Mouse (Mus musculus) midbrain, postnatal 0 days (tissue): ENCODE results near the gene Smad3. TPM values are rescaled to one million over a fixed set of nuclear protein-coding genes. Genes with fewer than 3 reads are reported as not detected.

Source experiments
- ATAC-seq: fragments of 200-750 bp; cut with Nextera tagmentation; 2 replicates; pipeline ENCODE4 v1.8.0; 2017; ENCODE audit warnings: moderate number of reproducible peaks, mild to moderate bottlenecking, moderate TSS enrichment, moderate library complexity; ENCODE audit not compliant: low FRiP score
- DNase-seq: peaks from one replicate; pipeline ENCODE4 v3.0.0-alpha.2; 2015; ENCODE audit warnings: low spot score
- H3K27ac ChIP-seq: fragments of 300-500 bp; sonication (generic); 2 replicates; pipeline ENCODE4 v1.5.1; 2014; ENCODE audit warnings: low read depth, mild to moderate bottlenecking, low read length, mixed read lengths
- H3K27me3 ChIP-seq: fragments of 300-500 bp; sonication (generic); 2 replicates; pipeline ENCODE4 v1.6.1; 2014; ENCODE audit warnings: low read length, control low read depth, mixed read lengths; ENCODE audit not compliant: insufficient read depth
- H3K36me3 ChIP-seq: fragments of 300-500 bp; sonication (generic); 2 replicates; pipeline ENCODE4 v1.6.1; 2014; ENCODE audit warnings: low read length, control low read depth, mixed read lengths; ENCODE audit not compliant: insufficient read depth
- H3K4me1 ChIP-seq: fragments of 300-500 bp; sonication (generic); 2 replicates; pipeline ENCODE4 v1.6.1; 2014; ENCODE audit warnings: mild to moderate bottlenecking, control low read depth, antibody characterized with exemption, low read length, mixed read lengths; ENCODE audit not compliant: insufficient read depth
- H3K4me2 ChIP-seq: fragments of 300-500 bp; sonication (generic); 2 replicates; pipeline ENCODE4 v1.6.1; 2014; ENCODE audit warnings: low read depth, mild to moderate bottlenecking, low read length, mixed read lengths; ENCODE audit not compliant: poor library complexity, severe bottlenecking
- H3K4me3 ChIP-seq: fragments of 300-500 bp; sonication (generic); 2 replicates; pipeline ENCODE4 v1.5.1; 2014; ENCODE audit warnings: low read depth, mild to moderate bottlenecking, low read length, moderate library complexity
- H3K9ac ChIP-seq: fragments of 300-500 bp; sonication (generic); replicated peaks from 2 replicates; pipeline ENCODE4 v1.6.1; 2014; ENCODE audit warnings: mild to moderate bottlenecking, low read length, moderate library complexity, mixed read lengths; ENCODE audit not compliant: poor library complexity, severe bottlenecking
- H3K9me3 ChIP-seq: fragments of 300-500 bp; sonication (generic); 2 replicates; pipeline ENCODE4 v1.6.1; 2016; ENCODE audit warnings: low read length, control low read depth
- CTCF ChIP-seq: IDR thresholded peaks from 2 replicates; pipeline ENCODE4 v1.5.1; 2016; ENCODE audit warnings: antibody characterized with exemption, mild to moderate bottlenecking
- WGBS: fragments of 180-500 bp; shearing (Covaris S2); extraction: QIAGEN DNeasy Blood & Tissue Kit; methylation state at CpG from one replicate; pipeline ENCODE4 v1.1.7; 2014; 5-methylcytosine and 5-hydroxymethylcytosine counted together
- polyA plus RNA-seq: library from polyadenylated mRNA; unstranded; fragments of >200 nt; fragmentation: Nextera tagmentation; extraction: Ambion mirVana; gene quantifications from 2 replicates; pipeline ENCODE4 v1.2.1, GENCODE M21; 2015
- total RNA-seq: library from RNA; depleted of rRNA; stranded (reverse); fragments of >200 nt; gene quantifications from 2 replicates; pipeline ENCODE4 v1.2.3, GENCODE M21; 2014

The Smad3 gene
- total and polyA plus RNA-seq, 2 experiments from 2014 or later = 4.0 to 20.6 TPM

GRCm38 (mm10) chr9:63709266-63709665 lies 48.5 kb downstream of the Smad3 start:
- no peaks in the 10 kb centered on the region for H3K36me3 ChIP-seq
- H3K4me3 ChIP-seq = no peak overlapping the region
- TF ChIP-seq CTCF = peak; percentile 40
- no peak overlapping the region for H3K9ac ChIP-seq
- peaks cover 6% of the 10 kb centered on the region; the same call in 1 of the 2 replicates for H3K4me1 ChIP-seq
- no peaks in the 10 kb centered on the region for H3K9me3 ChIP-seq
- no peaks in the 10 kb centered on the region for H3K27me3 ChIP-seq
- no peak overlapping the region for H3K4me2 ChIP-seq
- no peak overlapping the region for H3K27ac ChIP-seq
- no peak for DNase-seq
- no peak for ATAC-seq

DNA sequence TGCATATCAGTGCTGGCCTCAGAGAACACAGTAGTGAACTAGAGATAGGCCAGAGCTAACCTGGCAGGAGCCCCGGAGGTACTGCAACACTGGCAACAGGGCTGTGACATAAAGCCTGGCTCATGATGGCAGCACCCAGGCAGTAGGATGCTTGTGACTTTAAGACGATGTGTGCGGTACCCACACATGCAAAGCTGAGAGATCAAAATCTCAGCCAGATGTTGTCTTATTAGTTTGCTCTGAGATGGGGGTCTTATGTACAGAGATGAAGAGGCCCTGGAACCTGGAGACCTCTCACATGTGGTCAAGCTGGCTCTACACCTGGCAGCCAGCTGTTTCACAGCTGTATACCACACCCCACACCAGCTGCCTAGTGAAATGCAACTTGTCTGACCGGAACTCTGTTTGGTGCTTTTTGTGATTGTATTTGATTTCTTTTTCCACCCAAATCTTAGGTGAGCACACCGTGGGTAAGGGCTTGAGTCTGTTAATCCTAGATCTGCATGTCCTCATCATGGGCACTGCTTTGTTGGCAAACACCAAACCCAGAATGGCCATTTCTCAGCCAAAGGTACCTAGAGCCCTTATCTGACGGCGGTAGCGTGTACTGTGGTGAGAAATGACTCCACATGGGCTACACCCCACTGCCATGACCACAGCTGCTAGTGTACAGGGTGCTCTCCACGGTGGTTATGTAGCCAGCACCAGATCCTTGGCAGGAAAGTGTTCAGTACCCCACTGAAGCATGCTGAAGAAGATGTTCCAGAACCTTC lies 49.8 kb downstream of the Smad3 start:
- no peak overlapping the region for H3K27ac ChIP-seq
- H3K9ac ChIP-seq = no peak overlapping the region
- no peak overlapping the region for H3K4me3 ChIP-seq
- DNase-seq (no peak), ATAC-seq (no peak)
- no peaks in the 10 kb centered on the region for H3K36me3 ChIP-seq
- no peak overlapping the region for H3K4me2 ChIP-seq
- H3K4me1 ChIP-seq = peaks cover 6% of the 10 kb centered on the region; the same call in 1 of the 2 replicates
- WGBS = 91% methylated on average over 9 of the region's 9 CpGs
- no peaks in the 10 kb centered on the region for H3K27me3 ChIP-seq
- TF ChIP-seq CTCF = no peak
- no peaks in the 10 kb centered on the region for H3K9me3 ChIP-seq

DNA sequence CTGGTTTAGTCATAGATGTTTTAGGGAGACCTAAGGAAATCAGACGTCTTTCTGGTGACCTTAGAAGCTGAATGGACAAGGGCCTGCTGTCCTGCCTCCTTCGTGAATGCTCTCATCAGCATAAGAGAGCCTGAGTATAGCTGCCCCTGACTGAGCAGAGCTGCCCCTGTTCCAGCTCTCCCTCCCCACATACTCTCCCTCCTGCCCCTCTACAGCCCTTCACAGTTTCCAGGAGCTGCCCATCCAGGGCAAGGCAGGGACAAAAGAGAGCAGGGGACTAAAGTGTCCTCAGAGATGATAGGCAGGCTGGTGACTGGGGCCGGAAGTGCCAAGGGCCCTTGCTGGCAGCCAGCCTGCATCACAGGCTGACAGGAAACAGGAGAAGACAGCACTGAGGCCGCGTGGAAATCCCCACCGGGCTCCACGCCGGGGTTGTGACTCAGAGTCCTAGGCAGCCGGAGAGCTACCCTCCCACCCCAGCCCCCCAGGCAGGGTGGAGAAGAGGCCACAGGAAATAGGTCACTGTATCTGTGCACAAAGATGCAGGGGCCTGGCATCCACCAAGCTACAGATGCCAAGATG lies 51.6 kb downstream of the Smad3 start:
- DNase-seq (peak; percentile 52), ATAC-seq (peak; percentile 56; the same call in 1 of the 2 replicates)
- no peak overlapping the region for H3K4me2 ChIP-seq
- 16% methylated on average over 9 of the region's 9 CpGs for WGBS
- no peaks in the 10 kb centered on the region for H3K9me3 ChIP-seq
- peak overlapping the region; percentile 9; the same call in 1 of the 2 replicates for H3K9ac ChIP-seq
- peak overlapping the region; percentile 47 for H3K27ac ChIP-seq
- H3K4me1 ChIP-seq = peaks cover 6% of the 10 kb centered on the region; the same call in 1 of the 2 replicates
- no peak overlapping the region for H3K4me3 ChIP-seq
- no peaks in the 10 kb centered on the region for H3K36me3 ChIP-seq
- no peak for TF ChIP-seq CTCF
- no peaks in the 10 kb centered on the region for H3K27me3 ChIP-seq

GRCm38 (mm10) chr9:63704979-63705751 lies 52.6 kb downstream of the Smad3 start:
- Histone ChIP-seq H3K27me3 (no peaks in the 10 kb centered on the region), H3K4me3 (no peak overlapping the region), H3K9me3 (no peaks in the 10 kb centered on the region), H3K36me3 (no peaks in the 10 kb centered on the region), H3K27ac (no peak overlapping the region), H3K4me2 (no peak overlapping the region), H3K4me1 (peaks cover 6% of the 10 kb centered on the region; the same call in 1 of the 2 replicates), H3K9ac (no peak overlapping the region)
- TF ChIP-seq CTCF = no peak
- DNase-seq (no peak), ATAC-seq (no peak)
- WGBS = 82% methylated on average over 6 of the region's 6 CpGs

GRCm38 (mm10) chr9:63704131-63704530 lies 53.7 kb downstream of the Smad3 start:
- 77% methylated on average over 5 of the region's 5 CpGs for WGBS
- Histone ChIP-seq H3K9me3 (no peaks in the 10 kb centered on the region), H3K27me3 (no peaks in the 10 kb centered on the region), H3K9ac (no peak overlapping the region), H3K4me2 (no peak overlapping the region), H3K4me3 (no peak overlapping the region), H3K27ac (no peak overlapping the region), H3K36me3 (no peaks in the 10 kb centered on the region), H3K4me1 (peaks cover 6% of the 10 kb centered on the region; the same call in 1 of the 2 replicates)
- DNase-seq (no peak), ATAC-seq (no peak)
- no peak for TF ChIP-seq CTCF
